Mouse (Mus musculus): ENCODE data around the gene Kcng1. TPM values are rescaled to one million over a fixed set of nuclear protein-coding genes. Genes with fewer than 3 reads are reported as not detected.

The Kcng1 gene
- polyA plus RNA-seq, 1 experiment from 2014 or later, result 2.1 TPM

DNA sequence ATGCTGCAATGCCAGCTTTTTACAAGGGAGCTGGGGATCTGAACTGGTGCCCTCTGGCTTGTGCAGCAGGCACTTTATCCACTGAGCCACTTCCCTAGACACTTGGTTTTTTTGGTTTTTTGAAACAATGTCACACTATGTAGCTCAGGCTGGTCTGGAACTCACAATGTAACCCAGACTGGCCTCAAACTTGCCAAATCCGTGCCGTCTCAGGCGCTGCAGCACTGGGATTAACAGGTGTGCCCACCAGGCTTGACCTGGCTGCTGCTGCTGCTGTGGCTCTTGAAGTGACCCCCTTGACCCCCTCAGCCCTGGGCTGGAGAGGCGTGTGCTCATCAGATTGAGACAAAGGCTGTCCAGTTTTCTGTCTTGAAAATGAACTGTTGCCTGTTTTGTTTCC is 43.2 kb downstream of the Kcng1 start:
- WGBS, result 83% methylated on average over 4 of the region's 4 CpGs
- H3K4me2 ChIP-seq (replicated peaks), result no peak overlapping the region
- no peak overlapping the region for H3K4me3 ChIP-seq (replicated peaks)
- no peak for ATAC-seq (ENCODE audit: insufficient number of reproducible peaks, low FRiP score, low TSS enrichment, low read depth)
- H3K36me3 ChIP-seq, result 0 out of 2 replicates have a peak, but pooled peaks cover 16% of the 10 kb centered on the region
- H3K4me1 ChIP-seq, result no peaks in the 10 kb centered on the region
- peaks cover 2% of the 10 kb centered on the region; the same call in 1 of the 2 replicates for H3K27me3 ChIP-seq
- no peak overlapping the region for H3K27ac ChIP-seq (replicated peaks)
- H3K9me3 ChIP-seq (replicated peaks), result no peaks in the 10 kb centered on the region
- no peak overlapping the region for H3K9ac ChIP-seq

DNA sequence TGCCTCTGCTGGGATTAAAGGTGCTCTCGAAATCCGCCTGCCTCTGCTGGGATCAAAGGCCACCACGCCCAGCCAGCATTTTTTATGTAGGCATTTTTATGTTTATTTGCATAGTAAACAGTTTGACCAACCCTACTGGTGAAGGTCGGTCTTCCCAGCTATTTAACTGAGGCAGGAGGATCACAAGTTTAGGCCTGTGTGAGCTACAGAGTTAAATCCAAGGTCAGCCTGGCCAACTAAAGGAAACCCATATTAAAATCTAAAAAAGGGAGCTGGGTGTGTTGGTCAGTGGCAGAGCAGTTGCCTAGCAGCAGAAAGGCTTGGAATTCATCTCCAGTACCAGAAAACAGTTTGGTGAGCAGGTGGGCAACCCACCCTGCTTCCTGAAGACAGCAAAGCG is 48.2 kb downstream of the Kcng1 start:
- Histone ChIP-seq H3K27me3 (no peaks in the 10 kb centered on the region), H3K9me3 (replicated peaks) (no peaks in the 10 kb centered on the region), H3K27ac (replicated peaks) (no peak overlapping the region), H3K4me3 (replicated peaks) (no peak overlapping the region), H3K36me3 (0 out of 2 replicates have a peak, but pooled peaks cover 20% of the 10 kb centered on the region), H3K9ac (no peak overlapping the region), H3K4me1 (peaks cover 27% of the 10 kb centered on the region), H3K4me2 (replicated peaks) (no peak overlapping the region)
- no peak for ATAC-seq (ENCODE audit: insufficient number of reproducible peaks, low FRiP score, low TSS enrichment, low read depth)
- 92% methylated on average over 5 of the region's 5 CpGs for WGBS

DNA sequence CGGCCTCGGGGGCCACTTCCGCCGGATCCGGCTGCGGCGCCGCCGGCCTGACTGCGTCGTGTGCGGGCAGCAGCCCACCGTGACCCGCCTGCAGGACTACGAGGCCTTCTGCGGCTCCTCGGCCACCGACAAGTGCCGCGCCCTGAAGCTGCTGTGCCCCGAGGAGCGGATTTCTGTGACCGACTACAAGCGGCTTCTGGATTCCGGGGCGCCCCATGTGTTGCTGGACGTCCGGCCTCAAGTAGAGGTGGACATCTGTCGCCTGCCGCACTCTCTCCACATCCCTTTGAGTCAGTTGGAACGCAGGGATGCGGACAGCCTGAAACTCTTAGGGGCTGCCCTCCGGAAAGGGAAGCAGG is 50.1 kb downstream of the Kcng1 start:
- peak overlapping the region; percentile 99 for H3K4me3 ChIP-seq (replicated peaks)
- H3K27me3 ChIP-seq, result no peaks in the 10 kb centered on the region
- H3K9ac ChIP-seq, result peak overlapping the region; percentile 96
- H3K4me1 ChIP-seq, result peaks cover 31% of the 10 kb centered on the region
- H3K27ac ChIP-seq (replicated peaks), result no peak overlapping the region
- peaks cover 24% of the 10 kb centered on the region for H3K36me3 ChIP-seq
- H3K4me2 ChIP-seq (replicated peaks), result peak overlapping the region; percentile 98
- no peak for ATAC-seq (ENCODE audit: insufficient number of reproducible peaks, low FRiP score, low TSS enrichment, low read depth)
- no peaks in the 10 kb centered on the region for H3K9me3 ChIP-seq (replicated peaks)
- WGBS, result 49% methylated on average over 33 of the region's 33 CpGs

DNA sequence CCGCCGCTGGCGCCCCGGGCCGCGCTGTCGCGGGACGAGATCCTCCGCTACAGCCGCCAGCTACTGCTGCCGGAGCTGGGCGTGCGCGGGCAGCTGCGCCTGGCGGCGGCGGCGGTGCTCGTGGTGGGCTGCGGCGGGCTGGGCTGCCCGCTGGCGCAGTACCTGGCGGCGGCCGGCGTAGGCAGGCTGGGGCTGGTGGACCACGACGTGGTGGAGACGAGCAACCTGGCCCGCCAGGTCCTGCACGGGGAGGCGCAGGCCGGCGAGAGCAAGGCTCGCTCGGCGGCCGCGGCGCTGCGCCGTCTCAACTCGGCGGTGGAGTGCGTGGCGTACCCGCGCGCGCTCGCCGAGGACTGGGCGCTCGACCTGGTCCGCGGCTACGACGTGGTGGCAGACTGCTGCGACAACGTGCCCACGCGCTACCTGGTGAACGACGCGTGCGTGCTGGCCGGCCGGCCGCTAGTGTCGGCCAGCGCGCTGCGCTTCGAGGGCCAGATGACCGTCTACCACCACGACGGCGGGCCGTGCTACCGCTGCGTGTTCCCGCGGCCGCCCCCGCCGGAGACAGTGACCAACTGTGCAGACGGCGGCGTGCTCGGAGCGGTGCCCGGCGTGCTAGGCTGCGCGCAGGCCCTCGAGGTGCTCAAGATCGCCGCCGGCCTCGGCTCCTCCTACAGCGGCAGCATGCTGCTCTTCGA is 50.6 kb downstream of the Kcng1 start:
- Histone ChIP-seq H3K4me2 (replicated peaks) (peak overlapping the region; percentile 98), H3K36me3 (peaks cover 29% of the 10 kb centered on the region), H3K9me3 (replicated peaks) (no peaks in the 10 kb centered on the region), H3K27me3 (no peaks in the 10 kb centered on the region), H3K4me1 (peaks cover 31% of the 10 kb centered on the region), H3K27ac (replicated peaks) (peak overlapping the region; percentile 95), H3K9ac (peak overlapping the region; percentile 96), H3K4me3 (replicated peaks) (peak overlapping the region; percentile 99)
- ATAC-seq (ENCODE audit: insufficient number of reproducible peaks, low FRiP score, low TSS enrichment, low read depth), result 0 out of 2 replicates have a peak, but pooled peaks have one; percentile 41
- WGBS, result 2% methylated on average over 104 of the region's 105 CpGs

DNA sequence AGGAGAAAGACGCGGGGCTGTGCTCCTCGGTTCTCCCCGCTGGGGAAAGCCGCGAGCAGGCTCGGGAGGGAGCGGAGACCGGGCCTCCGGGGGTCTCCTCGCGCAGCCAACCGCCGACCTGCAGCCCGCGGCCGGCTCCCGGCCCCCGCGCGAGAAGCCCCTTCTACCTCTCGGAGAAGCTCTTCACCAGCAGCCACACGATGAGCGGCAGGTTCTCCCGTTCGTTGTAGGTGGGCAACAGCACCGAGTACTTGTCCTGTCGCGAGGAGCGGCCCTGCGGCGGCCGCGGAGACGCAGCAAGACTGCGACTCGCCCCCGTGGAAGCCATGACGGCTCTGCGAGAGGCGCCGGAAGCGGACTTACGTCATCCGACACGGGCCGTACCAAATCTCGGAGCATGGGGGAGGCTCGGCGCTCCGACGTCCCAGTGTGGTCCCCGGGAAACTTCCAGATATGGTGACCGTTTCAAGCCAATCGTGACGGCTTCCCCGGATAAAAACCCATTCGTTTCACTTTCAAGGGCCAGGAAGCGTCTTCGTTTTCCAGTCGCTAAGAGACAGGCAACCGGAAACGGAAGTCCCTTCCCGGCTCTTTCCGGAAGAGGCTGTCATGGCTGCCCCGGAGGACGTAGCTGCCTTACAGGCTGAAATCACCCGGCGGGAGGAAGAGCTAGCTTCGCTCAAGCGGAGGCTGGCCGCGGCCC is 51.4 kb downstream of the Kcng1 start, which contains the start of the genes Gm20716, Dpm1 and Mocs3:
Gene Gm20716 (minus strand): TSS at position 339 of the 703 bp plus-strand sequence.
Gene Dpm1 (minus strand): TSS at position 566 of the 703 bp plus-strand sequence.
Gene Mocs3 (plus strand): TSS at position 597 of the 703 bp plus-strand sequence.
- WGBS, result under 1% methylated on average over 73 of the region's 73 CpGs
- Histone ChIP-seq H3K9ac (peak within 1 kb of the TSS; percentile 96), H3K4me1 (peaks cover 31% of the 10 kb centered on the region), H3K4me2 (replicated peaks) (peak within 1 kb of the TSS; percentile 98), H3K36me3 (peaks cover 34% of the 10 kb centered on the region), H3K4me3 (replicated peaks) (peak within 1 kb of the TSS; percentile 99), H3K27ac (replicated peaks) (peak within 1 kb of the TSS; percentile 95), H3K9me3 (replicated peaks) (no peaks in the 10 kb centered on the region), H3K27me3 (no peaks in the 10 kb centered on the region)
- peak; percentile 81 for ATAC-seq (ENCODE audit: insufficient number of reproducible peaks, low FRiP score, low TSS enrichment, low read depth)

DNA sequence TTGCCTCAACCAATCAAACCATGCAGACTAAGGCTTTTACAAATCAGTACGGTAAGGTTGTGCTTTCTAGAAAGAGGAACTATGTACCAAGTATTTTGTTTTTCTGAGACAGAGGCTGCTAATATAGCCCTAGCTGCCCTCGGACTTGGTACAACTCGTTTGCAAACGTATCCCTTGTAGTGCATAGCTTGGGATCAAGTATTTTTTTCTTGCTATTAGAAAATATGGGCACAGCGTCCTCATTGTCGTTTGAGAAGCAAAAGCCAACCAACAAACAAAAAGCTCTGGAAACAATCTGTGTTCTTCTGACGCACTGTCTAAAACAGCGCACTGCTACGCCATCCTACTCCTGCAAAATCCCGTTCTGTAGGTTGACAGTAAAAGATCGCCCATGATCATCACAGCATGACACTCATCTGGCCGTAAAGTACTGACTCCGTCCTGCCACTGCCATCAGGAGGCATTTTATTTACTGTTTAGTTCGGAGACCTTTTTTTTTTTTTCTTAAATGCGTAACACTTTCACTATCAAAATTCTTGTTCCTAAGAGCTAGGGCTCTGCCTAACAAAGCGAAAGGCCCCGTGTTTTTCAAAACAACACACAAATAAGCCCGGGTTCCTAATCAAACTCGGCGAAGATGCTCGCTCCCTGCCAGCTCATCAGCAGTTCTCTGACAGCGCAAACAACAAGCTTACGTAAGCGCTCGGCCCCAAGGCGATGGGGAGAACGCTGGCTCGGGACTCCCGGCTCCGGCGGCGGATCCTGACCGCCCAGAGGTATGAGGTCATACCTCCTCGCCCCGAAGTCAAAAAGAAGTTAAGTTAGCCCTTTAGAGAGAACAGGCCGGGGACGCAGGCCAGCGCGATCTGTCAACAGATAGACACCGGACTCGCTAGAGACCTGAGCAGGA is 52.2 kb downstream of the Kcng1 start:
- ATAC-seq (ENCODE audit: insufficient number of reproducible peaks, low FRiP score, low TSS enrichment, low read depth), result no peak
- peaks cover 31% of the 10 kb centered on the region for H3K4me1 ChIP-seq
- 15% methylated on average over 41 of the region's 41 CpGs for WGBS
- H3K4me3 ChIP-seq (replicated peaks), result peak overlapping the region; percentile 99
- H3K27ac ChIP-seq (replicated peaks), result peak overlapping the region; percentile 95
- H3K4me2 ChIP-seq (replicated peaks), result peak overlapping the region; percentile 82
- H3K27me3 ChIP-seq, result no peaks in the 10 kb centered on the region
- no peaks in the 10 kb centered on the region for H3K9me3 ChIP-seq (replicated peaks)
- peaks cover 39% of the 10 kb centered on the region for H3K36me3 ChIP-seq
- peak overlapping the region; percentile 96 for H3K9ac ChIP-seq

DNA sequence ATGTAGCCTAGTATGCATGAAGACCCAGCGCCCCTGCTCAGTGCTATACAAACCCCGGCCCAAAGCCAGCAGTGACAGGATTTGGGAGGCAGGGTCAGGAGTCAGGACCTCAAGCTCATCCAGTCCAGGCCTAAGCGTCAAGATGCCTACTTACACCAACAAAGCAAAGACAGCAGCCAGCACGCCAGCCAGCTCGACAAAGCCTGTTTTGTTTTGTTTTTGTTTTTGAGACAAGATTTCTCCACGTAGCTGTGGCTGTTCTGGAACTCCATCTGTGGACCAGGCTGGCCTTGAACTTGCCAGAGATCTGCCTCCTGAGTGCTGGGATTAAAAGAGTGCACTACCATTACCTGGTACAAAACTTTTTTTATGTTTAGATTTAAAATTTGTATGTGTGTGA is 58.2 kb downstream of the Kcng1 start:
- Histone ChIP-seq H3K27ac (replicated peaks) (no peak overlapping the region), H3K4me1 (peaks cover 4% of the 10 kb centered on the region), H3K9ac (no peak overlapping the region), H3K36me3 (peaks cover 76% of the 10 kb centered on the region), H3K4me2 (replicated peaks) (no peak overlapping the region), H3K4me3 (replicated peaks) (no peak overlapping the region), H3K9me3 (replicated peaks) (no peaks in the 10 kb centered on the region), H3K27me3 (no peaks in the 10 kb centered on the region)
- ATAC-seq (ENCODE audit: insufficient number of reproducible peaks, low FRiP score, low TSS enrichment, low read depth), result no peak
- whole genome bisulfite sequencing, result 85% methylated on average over 6 of the region's 6 CpGs

DNA sequence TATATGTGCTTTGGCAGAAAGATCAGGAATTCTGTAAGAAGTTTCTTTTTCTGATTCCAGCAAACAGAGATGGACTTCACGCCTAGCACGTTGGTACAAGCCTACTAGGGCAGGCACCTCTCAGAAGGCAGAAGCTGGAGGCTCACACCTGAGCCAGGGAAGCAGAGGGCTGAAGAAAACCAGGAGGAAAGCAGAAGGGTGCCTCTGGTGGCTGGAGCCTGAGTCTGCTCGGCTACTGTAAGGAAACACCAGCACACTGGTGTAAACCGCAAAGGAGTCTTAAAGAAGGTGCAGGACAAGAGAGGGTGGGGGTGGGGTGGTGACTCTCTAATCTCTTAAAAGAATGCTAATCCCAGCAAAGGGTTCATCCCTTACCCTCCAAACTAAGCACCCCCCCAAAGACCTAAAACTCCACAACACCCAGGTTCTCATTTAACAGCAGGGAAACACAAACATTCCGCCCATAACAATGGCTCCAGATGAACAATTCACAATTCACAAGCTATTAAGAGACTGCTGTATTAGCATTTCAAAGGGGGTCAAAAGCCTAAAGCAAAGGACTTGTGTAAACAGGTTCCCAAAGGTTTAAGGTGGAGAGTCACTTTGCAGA is 67.6 kb downstream of the Kcng1 start:
- no peaks in the 10 kb centered on the region for H3K27me3 ChIP-seq
- no peak overlapping the region for H3K27ac ChIP-seq (replicated peaks)
- no peak overlapping the region for H3K9ac ChIP-seq
- H3K36me3 ChIP-seq, result peaks cover 88% of the 10 kb centered on the region
- no peak for ATAC-seq (ENCODE audit: insufficient number of reproducible peaks, low FRiP score, low TSS enrichment, low read depth)
- no peak overlapping the region for H3K4me2 ChIP-seq (replicated peaks)
- H3K9me3 ChIP-seq (replicated peaks), result no peaks in the 10 kb centered on the region
- H3K4me1 ChIP-seq, result no peaks in the 10 kb centered on the region
- H3K4me3 ChIP-seq (replicated peaks), result no peak overlapping the region
- WGBS, result 45% methylated on average over 5 of the region's 5 CpGs

Measured in embryonic facial prominence, embryonic 15.5 days (tissue).